Mouse (Mus musculus): ENCODE measurements around the gene Mapk14.

Gene Mapk14

GRCm38 (mm10) chr17:28785036-28785435 is 93.9 kb downstream of the Mapk14 start:
- no peak for DNase-seq (ENCODE audit: low spot score)

- DNase-seq (ENCODE audit: low spot score): no peak
These were observed 96.4 kb downstream of the Mapk14 start for GRCm38 (mm10) chr17:28787507-28787906.

GRCm38 (mm10) chr17:28797031-28797430 is 105.9 kb downstream of the Mapk14 start:
- no peak for DNase-seq (ENCODE audit: low spot score)

All from testis, postnatal 14 days (tissue).